Mouse (Mus musculus) lung, postnatal 10 days (tissue): Measurements from ENCODE around the gene Ap5z1.

ENCODE experiments used
- DNase-seq: peaks from one replicate; pipeline ENCODE4 v3.0.0; 2021

Gene Ap5z1

DNA sequence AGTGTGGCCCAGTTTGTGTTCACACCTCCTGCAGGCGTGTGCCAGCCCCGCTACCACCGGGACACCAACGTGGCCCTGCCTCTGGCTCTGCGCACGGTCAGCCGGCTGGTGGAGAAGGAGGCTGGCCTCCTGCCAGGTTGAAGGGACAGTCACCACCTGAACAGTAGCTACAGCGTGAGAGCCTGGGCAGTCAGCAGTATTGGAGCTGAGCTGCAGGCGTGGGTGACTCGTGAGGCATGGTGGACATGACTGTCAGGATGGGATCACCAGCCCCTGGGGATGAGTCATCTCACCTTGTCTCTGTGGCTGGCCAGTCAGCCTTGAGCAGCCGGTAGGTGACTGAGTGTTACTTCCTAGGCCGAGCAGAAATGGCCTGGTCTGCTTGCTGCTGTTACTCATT lies 13.6 kb downstream of the Ap5z1 start:
- DNase-seq: no peak

DNA sequence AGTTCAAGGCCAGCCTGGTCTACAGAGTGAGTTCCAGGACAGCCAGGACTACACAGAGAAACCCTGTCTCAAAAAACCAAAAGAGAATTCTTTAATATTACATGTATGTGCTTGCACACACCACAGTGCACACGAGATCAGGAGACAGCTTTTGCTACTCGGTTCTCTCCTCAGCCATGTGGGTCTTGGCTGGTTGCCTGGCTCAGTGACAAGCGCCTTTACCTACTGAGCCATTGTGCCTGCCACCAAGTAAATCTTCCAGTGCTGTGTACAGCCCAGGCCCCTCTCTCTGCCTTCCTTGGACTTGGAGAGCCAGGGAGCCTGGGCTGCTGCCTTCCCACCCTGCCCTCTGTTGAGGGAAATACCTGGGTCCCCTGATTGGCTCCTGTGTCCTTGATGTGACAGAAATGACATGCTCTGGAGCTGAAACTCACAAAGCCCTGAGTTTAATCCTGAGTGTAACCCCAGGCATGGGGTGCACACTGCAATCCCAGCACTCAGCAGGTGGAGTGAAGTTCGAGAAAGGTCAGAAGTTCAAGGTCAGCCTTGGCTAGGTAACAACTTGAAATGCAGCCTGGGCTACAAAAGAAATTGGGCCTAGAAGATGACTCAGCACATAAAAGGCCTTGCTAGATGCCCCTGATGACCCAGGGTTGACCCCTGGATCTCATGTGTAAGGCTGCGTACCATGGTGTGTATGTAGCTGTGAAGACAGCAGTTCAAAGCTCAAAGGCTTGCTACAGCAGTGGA lies 14.3 kb downstream of the Ap5z1 start:
- DNase-seq: no peak

DNA sequence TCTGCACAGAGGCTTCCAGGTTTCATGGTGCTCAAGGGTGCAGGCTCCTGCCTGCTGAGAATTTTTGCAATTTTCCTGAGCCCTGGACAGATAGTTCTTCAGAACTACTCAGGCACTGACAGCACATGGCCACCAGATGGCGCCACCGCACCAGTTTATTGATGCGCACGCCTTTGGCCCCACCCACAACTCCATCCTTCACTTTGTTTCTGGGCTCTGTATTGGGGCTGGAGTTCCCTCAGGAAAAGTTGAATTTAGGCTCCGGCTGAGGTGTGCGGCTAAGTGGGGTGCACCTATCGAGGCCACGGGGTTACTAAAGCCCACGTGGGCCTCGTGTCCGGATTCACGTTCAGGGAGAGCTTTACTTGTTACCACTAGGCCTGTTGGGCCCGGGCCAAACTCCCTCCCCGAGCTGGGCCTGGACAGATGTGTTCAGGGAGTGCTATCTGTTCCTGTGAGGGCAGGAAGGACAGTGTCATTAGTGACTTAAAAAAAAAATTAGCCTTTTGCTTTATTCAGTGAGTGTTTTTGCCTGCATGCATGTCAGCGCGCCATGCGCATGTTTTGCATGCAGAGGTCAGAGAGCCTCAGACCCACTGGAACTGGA lies 15.2 kb downstream of the Ap5z1 start:
- DNase-seq: peak; percentile 89

DNA sequence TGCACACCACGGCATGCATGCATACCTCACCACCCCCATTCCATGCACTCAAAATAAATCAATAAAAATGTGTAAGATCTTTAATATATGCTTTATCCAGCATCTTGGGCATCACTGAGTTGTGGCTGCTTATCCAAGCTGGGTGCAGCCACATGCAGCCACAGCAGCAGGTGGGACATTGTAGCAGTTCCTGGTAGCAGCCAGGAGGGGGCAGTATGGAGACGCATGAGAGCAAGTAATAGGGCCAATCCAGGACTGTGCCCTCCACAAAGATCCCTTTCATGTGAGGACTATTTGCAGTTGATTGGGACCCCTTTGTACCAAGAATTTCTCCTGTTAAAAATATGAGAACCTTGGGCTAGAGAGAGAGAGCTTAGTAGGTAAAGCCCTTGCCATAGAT lies 18.8 kb downstream of the Ap5z1 start:
- no peak for DNase-seq

DNA sequence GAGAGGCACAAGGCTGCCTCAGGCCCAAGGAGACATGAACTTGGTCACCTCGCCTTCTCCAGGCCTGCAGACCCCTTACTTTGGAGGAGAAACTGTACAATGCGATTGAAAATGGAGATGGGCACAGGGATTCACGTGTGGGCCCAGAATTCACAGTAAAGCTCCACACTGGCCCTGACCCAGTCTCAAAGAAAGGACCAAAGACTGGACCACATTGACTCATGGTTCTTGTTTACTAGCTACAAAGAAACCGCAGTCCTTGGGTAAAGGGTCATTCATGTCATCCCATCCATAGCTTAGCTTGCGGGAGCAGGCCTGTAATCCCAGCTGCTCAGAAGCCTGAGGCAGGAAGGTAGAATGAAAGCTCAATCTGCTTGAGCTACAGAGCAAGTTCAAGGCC lies 19.8 kb downstream of the Ap5z1 start:
- DNase-seq: no peak

DNA sequence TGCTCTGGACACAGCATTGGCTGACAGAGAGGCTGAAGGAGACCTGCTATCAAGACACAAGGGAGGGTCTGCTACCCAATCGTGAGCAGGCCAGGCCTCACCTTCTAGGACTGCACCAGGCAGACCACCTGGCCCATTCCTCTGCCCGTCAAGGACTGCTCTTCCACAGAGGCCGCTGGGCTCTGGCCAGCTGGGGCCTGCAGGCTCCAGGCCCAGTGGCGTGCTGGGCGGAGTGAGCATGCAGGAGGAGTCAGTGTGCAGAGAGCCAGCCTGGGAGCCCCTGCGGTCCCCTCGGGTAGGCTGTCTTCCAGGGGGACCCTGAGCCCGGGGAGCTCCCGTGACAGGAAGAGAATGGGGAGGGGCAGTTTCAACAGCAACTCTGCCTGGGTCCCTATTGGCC lies 22.9 kb downstream of the Ap5z1 start:
- no peak for DNase-seq

DNA sequence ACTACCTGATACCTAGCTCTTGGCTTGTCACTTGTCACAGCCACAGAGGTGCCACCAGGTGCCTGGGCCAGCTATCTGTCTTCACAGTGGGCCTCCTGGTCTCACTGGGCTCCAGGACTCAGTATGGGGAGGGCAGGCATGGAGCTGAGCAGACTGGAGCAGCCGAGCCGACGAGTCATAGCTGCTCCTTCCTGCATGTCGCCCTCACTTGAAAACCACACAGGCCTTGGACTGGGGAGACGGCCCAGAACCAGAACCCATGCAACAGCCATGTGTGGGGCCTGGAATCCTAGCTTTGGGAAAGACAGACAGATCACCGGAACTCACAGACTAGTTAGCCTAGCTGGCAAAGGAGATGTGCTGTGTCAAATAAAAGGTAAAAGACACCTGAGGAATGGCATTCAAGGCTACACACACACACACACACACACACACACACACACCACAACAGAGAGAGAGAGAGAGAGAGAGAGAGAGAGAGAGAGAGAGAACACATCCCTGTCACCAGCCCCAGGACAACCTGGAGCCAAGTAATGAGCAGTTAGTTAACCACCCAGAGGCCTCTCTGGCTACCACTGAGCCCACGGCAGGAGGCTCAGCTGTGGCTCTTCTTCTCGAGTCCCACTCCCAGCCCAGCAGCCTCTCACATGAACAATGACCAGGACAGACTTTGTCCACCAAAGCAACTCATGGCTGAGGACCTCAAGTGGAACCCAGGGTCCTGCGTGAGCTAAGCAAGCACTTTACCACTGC lies 26.4 kb downstream of the Ap5z1 start:
- no peak for DNase-seq

DNA sequence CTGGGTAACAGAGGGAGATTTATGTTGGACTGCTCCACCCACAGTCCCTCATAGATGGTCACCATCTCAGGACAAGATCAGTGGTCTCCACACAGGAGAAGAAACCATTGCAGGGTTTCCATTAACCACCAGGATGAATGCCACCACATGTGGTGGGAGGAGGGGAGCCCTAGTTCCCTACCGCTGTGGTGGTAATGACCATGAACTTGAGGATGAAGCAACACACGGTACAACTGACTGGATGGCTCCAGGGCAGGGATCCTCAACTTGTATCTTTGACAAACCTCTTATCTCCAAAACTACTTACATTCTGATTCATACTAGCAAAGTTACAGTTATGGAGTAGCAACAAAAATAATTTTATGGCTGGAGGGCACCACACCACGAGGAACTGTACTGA lies 29.6 kb downstream of the Ap5z1 start:
- DNase-seq: no peak

DNA sequence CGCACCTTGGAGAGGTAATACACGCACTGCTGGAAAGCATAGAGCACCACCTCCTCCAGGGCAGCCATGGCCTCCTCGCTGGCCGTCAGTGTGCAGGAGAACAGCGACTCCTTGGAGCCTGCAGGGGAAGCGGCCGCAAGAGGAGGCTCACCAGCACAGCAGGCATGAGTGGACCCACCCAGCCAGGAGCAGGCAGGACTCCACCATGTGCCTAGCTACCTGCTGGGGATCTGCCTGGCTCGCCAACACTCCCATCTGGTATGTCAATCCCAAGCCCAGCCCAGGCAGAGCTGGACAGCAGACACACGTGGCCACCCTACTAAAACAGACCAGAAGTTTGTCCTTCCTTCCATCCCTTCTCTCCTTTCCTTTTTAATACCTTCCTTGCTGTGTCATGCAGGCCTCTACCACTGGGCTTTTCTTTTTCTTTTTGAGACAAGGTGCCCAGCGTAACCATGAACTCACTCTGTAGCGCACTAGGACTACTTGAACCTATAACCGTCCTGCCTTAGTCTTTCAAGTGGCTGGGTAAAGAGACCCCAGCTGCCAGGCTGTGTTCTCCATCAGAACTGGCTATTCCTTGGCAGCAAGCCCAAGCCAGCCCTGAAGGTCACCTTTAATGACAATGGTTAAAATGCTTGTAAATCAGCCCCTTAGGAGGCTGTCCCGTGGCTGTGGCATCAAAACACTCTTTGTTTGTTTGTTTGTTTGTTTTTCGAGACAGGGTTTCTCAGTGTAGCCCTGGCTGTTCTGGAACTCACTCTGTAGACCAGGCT lies 31.8 kb downstream of the Ap5z1 start:
- no peak for DNase-seq

DNA sequence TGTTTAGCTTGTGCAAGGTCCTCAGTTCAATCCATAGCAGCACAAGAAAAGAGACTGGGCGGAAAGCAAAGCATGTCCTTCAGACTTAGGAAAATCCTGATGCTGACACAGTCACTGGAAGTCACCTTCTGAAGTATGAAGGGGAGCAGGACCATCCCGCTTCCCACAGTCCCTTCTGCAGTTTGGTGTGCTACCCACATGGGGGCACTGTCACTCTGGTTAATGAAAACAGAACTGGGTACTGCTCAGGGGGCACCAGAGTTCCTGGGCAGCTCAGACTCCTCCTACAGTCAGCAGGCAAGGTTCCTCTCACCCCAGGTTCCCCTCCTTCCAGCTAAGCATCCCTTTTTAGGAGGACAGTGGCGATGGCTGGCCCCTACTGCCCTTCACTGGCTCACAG lies 35.2 kb downstream of the Ap5z1 start:
- peak; percentile 64 for DNase-seq

DNA sequence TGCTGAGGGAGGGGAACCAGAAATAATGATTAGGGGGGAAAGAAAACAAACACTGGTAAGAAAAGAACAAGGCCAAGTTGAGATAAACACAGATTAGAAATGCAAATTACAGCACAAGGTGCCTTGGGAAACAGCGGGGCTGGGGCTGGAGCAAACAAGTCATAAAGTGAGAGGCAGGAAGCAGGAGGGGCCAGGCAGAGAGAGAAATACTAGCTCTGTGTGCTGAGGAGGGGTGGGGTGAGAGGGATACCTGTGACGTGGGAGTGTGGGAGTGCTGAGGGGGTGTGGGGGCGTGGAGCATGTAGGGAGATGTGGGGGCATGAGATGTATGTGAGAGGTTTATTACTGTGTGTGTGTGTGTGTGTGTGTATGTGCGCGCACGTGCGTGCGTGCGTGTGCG lies 37.2 kb downstream of the Ap5z1 start:
- DNase-seq: no peak

DNA sequence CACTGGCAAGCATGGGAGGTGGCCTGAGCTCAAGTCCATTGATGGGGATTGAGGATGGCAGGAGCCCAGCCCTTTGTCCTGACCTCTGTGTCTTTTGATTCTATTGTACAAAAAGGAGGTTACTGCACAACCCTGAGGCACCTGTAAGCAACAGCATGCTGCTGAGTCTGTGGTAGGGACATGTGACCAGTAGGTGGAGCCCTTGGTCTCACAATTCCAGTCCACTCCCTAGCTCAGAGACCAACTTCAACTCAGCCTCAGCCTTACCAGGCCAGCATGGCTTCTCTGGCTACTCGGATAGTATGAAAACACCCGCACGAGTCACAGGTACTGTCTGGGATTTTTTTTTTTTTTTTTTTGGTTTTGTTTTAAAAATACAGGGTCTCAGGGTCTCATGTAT lies 38.7 kb downstream of the Ap5z1 start:
- DNase-seq: peak; percentile 90

DNA sequence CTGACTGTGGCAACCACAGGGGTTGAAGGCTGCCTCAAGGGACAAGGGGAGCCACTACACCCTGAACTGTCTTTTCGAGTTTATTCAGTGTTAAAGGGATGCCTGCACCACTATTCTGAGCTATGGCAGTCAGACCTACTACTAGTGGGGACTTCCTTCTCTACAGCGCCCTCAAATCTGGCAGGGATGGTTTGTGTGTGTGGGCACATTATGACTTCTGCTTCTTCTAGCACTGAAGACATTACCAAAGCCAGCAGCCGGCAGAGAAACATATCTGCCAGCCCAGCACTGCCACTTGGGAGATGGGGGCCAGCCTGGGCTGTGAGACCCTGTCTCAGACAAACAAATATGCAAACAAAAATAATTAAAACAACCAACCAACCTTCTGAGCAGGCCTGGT lies 40.4 kb downstream of the Ap5z1 start:
- DNase-seq: no peak

DNA sequence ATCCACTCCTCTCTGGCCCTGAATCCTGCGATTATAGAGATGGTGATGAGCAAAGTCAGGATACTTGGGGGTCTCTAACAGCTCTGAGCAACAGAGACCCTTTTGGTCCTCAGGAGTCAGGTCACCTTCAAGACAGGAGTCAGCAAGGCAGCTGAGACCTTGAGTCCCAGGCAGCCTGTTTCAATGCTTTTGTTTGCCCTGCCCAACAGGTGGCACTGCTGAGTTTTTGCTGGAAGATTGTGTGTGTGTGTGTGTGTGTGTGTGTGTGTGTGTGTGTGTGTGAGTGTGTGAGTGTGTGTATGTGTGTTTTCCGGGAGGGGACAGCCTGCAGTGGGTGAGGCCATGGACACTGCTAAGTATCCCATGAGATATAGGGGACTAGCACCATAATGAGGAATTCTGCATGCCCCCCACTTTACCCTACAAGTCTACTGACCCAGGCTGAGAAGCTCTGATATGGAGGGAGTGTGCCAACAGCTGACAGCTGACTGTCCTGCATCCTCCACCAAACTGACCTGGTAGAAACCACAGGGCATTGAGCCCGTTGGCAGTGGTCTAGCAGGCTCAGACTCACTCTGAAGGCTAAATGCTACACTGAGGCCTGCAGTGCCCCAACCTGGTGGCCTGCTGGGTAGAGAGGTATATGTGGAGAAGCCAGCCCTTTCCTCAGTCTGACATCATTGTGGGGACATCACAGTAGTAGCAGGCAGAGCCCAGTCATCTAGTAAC lies 42.1 kb downstream of the Ap5z1 start:
- peak; percentile 51 for DNase-seq

DNA sequence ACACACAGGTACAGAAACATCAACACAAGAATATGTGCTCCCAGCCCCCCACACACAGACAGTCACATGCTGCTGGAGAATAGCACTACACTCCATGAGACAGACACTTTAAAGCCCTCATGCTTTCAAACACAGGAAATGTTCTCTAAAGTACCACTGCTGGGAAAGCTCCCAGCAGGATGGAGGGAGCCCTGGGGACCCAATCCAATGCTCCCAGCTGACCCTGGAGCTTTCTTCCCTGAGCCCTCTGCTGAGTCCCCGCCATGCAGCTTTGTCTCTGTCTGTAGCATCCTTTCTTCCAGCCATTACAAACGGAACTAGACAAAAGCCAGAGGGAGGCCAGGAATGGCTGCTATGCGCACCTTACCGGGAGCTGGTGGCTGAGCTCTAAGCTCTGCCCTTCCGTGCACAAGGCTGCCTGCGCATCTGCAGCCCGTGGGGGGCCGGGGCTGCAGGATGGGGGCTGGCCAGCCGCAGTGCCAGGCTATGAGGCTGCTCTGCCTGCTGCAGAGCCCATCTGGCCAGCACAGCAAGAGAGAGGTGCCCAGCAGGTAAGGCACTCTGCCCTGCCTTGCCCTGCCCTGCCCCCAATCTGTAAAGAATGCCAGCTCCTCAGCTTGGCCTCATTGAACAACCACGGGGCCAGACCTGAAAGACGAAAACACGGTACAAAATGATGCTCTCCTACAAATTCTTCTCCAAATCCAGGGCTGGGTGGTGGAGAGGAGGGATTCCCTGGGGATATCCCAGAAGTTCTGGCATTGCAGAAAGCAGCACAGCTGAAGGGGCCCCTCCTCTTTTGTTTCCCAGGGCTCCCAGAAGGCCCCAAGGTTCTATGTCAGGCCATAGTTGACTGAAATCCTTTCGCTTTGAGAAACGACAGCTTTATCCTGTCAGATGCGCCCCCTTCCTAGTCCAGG lies 45.7 kb downstream of the Ap5z1 start:
- peak; percentile 32 for DNase-seq

DNA sequence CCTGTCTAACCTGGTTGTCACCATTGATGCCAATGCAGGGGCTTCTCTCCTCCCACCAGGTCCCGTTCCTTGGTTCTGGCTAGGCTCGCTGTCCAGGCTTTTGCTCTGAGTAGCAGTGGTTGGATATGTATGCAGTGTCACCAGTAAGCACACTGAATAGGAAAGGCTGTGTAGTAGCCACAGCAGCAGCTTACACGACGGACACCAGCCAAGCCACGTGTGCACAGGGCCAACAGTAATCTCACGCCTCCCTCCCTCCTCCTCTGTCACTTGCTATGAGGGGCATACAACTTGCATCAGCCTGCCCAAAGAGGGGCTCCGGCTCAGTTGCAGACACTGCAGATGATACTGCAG lies 46.3 kb downstream of the Ap5z1 start:
- no peak for DNase-seq

DNA sequence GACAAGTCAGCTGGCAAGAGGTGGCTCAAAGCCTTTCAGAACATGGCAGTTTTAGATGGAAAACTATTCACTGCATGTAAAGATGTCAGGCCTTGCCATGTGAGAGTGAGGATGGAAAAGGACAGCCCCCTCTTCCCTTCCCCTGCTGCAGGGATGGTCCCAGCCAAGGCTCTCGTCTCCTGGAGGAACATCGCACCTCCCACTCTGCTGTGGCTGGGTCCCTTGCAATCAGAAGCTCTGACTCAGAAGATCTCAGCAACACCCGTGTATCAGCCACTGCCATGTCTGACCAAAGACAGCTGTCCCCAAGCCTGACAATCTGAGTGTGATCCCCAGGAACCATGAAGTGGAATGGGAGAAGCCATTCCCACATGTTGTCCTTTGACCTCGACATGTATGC lies 48.4 kb downstream of the Ap5z1 start:
- no peak for DNase-seq

DNA sequence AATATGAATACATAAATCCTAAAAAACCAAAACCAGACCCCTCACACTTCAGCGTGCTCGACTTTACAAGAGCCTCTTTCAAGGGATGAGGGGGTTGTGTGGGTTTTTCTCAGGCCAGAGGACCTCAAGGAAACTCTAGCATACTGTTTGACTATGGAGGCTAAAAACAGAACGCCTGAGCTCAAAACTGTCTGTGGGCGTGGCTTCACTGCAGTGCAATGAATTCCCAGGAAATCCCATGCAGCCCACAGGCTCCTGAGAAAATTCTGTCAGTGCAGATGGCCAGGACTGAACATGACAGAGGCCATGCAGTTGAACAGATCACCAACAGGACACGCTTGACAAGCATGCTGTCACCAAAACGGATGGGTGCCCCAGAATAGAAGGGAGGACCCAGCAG lies 55.2 kb downstream of the Ap5z1 start:
- peak; percentile 29 for DNase-seq

DNA sequence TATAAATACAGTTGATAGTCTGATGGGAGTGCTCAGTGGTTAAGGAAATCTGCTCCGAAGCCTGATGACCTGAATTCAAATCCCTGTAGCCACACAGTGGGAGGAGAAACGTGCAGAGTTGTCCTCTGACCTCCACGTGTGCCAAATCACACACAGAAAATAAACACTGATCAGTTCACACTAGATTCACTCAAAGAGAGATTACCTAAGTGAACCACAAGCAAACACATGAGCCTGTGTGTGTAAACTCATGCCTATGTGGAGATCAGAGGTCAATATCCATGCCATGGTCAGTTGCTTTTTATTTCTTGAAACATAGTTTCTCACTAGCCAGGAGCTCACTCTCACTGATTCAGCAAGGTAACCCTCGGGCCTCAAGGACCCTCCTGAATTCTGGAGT lies 56.6 kb downstream of the Ap5z1 start:
- DNase-seq: no peak

DNA sequence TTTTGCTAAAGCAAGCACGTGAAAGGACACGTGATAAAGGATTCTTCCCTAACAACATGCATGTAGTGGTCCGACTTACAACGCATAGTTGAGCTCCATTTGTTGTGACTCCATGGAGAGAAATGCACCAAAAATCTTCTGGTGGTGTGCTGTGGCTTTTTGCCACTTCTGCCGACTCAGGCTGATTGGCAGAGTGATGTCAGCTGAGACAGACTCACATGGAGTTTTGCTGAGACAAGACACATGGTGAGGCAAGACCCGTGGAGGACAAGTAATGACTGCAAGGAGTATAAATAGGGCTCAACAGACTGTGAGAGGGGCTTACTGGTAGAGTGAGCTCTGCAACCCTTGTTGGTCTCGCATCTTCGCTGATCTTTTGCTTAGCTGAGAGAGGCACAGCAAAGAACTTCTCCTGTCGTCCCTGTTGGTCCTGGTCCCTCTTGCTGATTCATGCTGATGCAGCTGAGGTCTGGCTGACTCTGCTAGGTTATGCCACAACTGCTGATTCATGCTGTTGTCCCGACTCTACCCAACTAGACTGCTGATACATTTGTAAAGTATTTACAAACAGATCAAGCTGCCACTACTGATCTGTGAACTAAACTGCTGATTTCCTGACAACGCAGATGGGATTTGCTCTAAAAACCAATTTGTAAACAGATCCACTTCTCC lies 57.6 kb downstream of the Ap5z1 start:
- DNase-seq: no peak
